Mouse (Mus musculus) midbrain, embryonic 12.5 days (tissue): ENCODE results near the gene Agap1. TPM values are rescaled to one million over a fixed set of nuclear protein-coding genes. Genes with fewer than 3 reads are reported as not detected.

Experiments used
- ATAC-seq: fragments of 200-750 bp; cut with Nextera tagmentation; 2 replicates; pipeline ENCODE4 v1.8.0; 2017; ENCODE audit warnings: low read depth, moderate TSS enrichment, moderate library complexity; ENCODE audit not compliant: low FRiP score
- H3K27ac ChIP-seq: fragments of 300-500 bp; sonication (generic); replicated peaks from 2 replicates; pipeline ENCODE4 v1.5.1; 2016; ENCODE audit warnings: mild to moderate bottlenecking
- H3K27me3 ChIP-seq: fragments of 300-500 bp; sonication (generic); 2 replicates; pipeline ENCODE4 v1.6.1; 2016; ENCODE audit warnings: mild to moderate bottlenecking
- H3K36me3 ChIP-seq: fragments of 300-500 bp; sonication (generic); 2 replicates; pipeline ENCODE4 v1.6.1; 2016
- H3K4me1 ChIP-seq: fragments of 300-500 bp; sonication (generic); 2 replicates; pipeline ENCODE4 v1.6.1; 2016
- H3K4me2 ChIP-seq: fragments of 300-500 bp; sonication (generic); replicated peaks from 2 replicates; pipeline ENCODE4 v1.6.1; 2016; ENCODE audit warnings: mild to moderate bottlenecking, moderate library complexity
- H3K4me3 ChIP-seq: fragments of 300-500 bp; sonication (generic); 2 replicates; pipeline ENCODE4 v1.5.1; 2016; ENCODE audit warnings: mild to moderate bottlenecking
- H3K9ac ChIP-seq: fragments of 300-500 bp; sonication (generic); replicated peaks from 2 replicates; pipeline ENCODE4 v1.6.1; 2016; ENCODE audit warnings: mild to moderate bottlenecking, moderate library complexity
- H3K9me3 ChIP-seq: fragments of 300-500 bp; sonication (generic); 2 replicates; pipeline ENCODE4 v1.6.1; 2016; ENCODE audit warnings: mild to moderate bottlenecking
- WGBS: fragments of 180-500 bp; shearing (Covaris S2); methylation state at CpG from one replicate; pipeline ENCODE4 v1.1.7; 2016; 5-methylcytosine and 5-hydroxymethylcytosine counted together
- polyA plus RNA-seq: library from polyadenylated mRNA; unstranded; fragments of >200 nt; fragmentation: Nextera tagmentation; extraction: Ambion mirVana; gene quantifications from 2 replicates; pipeline ENCODE4 v1.2.1, GENCODE M21; 2016

Agap1 gene
- polyA plus RNA-seq, 1 experiment from 2014 or later = 61.9 TPM

DNA sequence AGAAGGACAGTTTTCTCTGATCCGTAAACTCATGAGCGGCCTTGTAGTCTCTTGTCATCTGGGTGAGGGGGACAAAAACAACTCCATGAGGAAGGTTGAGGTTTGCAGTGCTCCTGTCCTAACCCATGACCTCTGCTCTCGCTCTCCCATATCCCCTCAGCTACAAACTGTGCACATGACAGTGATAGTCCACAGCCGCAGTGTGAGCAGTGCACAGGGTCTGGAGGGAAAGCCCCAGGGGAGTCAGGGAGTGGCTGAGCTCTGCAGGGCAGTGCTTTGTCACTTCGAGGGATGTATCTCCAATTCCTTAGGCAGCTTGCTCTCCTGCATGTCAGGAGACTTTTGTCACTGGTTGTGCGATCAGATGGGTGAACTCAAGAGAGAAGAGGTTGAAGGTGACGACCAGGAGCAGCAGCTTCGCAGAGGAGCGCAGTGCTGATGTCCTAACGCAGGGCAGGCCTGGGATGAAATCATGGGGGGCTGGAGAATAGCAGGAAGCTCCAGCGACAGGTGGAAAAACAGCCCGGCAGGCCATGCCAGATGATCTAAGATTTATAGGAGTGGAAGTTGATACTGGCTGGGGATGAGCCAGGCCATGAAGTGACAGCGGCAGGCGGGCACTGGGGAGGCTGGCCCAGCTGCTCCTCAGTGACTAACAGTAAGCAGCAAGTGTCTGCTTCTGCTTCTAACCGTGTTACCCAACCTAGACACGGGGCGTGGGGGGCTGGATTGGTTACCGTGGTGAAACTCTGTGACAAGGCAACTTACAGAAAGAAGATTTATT, 83.7 kb downstream of the Agap1 start:
- no peak for ATAC-seq
- H3K4me1 ChIP-seq = peaks cover 55% of the 10 kb centered on the region

DNA sequence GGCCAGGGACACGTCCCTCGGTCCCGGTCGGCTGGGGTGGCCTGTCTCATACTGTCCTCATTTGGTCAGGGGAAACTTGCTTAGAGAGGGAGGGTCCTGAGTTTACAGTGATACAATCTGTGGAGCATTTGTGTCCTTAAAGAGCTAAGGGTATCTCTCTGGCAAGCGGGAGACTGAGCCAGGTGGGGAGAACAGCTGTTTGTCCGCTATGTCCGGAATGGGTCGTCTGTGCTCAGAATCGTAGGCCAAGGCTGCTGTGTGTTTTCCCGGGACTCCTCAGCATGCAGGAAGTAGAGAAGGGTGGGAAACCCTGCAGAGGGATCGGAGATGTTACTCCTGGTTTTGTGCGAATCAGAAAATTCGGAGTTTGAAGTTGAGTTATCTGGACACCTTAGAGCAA, 84.5 kb downstream of the Agap1 start:
- H3K9me3 ChIP-seq = no peaks in the 10 kb centered on the region
- no peaks in the 10 kb centered on the region for H3K36me3 ChIP-seq
- no peak overlapping the region for H3K27ac ChIP-seq
- no peaks in the 10 kb centered on the region for H3K27me3 ChIP-seq
- ATAC-seq = no peak
- no peak overlapping the region for H3K9ac ChIP-seq
- peaks cover 54% of the 10 kb centered on the region for H3K4me1 ChIP-seq
- H3K4me2 ChIP-seq = no peak overlapping the region
- WGBS = 89% methylated on average over 13 of the region's 13 CpGs
- no peak overlapping the region for H3K4me3 ChIP-seq

More for the DNA sequence above, 83.7 kb downstream of the Agap1 start:
- Histone ChIP-seq H3K4me3 (no peak overlapping the region), H3K9me3 (no peaks in the 10 kb centered on the region), H3K36me3 (no peaks in the 10 kb centered on the region), H3K9ac (no peak overlapping the region), H3K4me2 (no peak overlapping the region), H3K27me3 (no peaks in the 10 kb centered on the region), H3K27ac (no peak overlapping the region)
- WGBS = 83% methylated on average over 18 of the region's 18 CpGs

DNA sequence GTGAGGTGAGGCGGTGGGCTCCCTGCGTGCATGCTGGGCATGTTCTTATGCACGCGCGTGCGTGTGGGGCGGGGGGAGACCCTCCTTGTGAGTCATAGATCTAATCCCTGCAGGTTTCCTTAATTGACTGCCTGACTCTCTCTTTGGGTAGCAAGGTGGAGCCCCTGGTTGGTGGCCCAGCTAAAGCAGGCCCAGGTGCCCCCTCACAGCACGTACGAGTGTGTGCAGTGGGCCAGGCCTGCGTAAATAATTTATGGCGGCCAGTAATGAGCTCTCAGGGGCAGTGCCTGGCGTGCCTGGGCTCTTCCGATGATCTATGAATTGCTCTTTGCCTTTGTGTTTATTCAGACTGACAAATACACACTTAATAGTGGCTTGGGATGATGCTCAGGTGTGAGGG, 86.5 kb downstream of the Agap1 start:
- Histone ChIP-seq H3K9ac (no peak overlapping the region), H3K9me3 (no peaks in the 10 kb centered on the region), H3K36me3 (no peaks in the 10 kb centered on the region), H3K4me3 (no peak overlapping the region), H3K27ac (peak overlapping the region; percentile 71), H3K4me1 (peaks cover 46% of the 10 kb centered on the region), H3K27me3 (no peaks in the 10 kb centered on the region), H3K4me2 (no peak overlapping the region)
- ATAC-seq = peak; percentile 88
- WGBS = 60% methylated on average over 13 of the region's 13 CpGs

DNA sequence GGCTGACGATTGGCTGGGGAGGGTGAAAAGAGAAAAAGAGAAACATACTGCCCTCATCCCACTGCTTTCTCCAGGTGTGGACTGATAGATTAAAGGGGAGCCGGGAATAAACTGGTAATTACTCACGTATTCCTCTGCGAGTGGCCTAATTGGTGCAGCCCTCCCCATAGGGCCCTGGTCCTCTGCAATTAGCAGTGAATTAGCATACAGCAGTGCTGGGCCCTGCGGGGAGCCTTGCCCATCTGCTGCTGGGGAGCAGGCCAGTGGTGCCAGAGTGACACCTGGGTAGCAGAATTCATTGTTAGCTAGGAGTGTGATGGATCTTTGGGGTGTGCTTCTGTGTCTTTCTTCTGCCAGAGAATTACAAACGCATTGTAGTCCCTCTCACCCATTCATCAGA, 87.9 kb downstream of the Agap1 start:
- H3K4me3 ChIP-seq = no peak overlapping the region
- no peaks in the 10 kb centered on the region for H3K36me3 ChIP-seq
- H3K27me3 ChIP-seq = no peaks in the 10 kb centered on the region
- peak overlapping the region; percentile 71 for H3K27ac ChIP-seq
- H3K4me1 ChIP-seq = peaks cover 55% of the 10 kb centered on the region
- no peak overlapping the region for H3K9ac ChIP-seq
- H3K9me3 ChIP-seq = no peaks in the 10 kb centered on the region
- peak; percentile 76 for ATAC-seq
- H3K4me2 ChIP-seq = no peak overlapping the region
- WGBS = 44% methylated on average over 6 of the region's 6 CpGs

DNA sequence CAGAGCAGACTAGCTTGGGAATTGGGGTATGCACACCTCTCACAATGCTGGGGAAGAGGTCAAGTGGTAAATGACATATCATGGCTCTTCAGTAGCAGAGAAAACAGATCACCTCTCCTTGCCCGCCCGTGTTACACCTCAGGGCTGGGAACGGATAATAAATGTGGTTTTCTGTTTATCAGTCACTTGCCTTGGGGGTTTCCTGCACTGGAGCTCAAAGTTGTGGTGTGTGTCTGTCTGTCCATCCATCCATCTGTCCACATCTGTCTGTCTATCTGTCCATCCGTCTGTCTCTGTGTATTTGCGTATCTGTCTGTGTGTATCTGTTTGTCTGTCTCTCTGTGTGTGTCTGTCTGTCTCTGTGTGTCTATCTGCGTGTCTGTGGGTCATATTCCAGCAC, 88.7 kb downstream of the Agap1 start:
- Histone ChIP-seq H3K4me1 (peaks cover 61% of the 10 kb centered on the region), H3K9me3 (no peaks in the 10 kb centered on the region), H3K27me3 (no peaks in the 10 kb centered on the region), H3K27ac (peak overlapping the region; percentile 71; the same call in 1 of the 2 replicates), H3K36me3 (no peaks in the 10 kb centered on the region), H3K9ac (no peak overlapping the region), H3K4me2 (no peak overlapping the region), H3K4me3 (no peak overlapping the region)
- ATAC-seq = no peak
- 96% methylated on average over 6 of the region's 6 CpGs for WGBS

DNA sequence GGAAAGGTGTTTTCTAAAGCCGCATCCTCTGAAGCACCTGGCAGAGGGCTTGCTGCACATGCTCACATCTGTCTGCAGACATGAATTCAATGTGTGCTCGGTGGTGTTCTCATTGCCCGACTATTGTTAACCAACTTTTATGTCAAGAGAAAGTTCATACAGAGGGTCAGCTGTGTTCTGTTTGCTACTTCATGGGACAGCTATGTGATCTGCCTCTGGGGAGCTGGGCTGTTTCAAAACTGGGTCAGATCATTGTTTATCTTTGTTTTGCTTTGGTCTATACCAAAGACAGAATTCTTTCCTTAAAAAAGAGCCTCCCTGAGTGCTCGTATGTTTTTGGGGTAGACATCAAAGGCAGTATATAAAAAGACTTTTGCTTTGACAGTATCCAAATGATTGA, 89.5 kb downstream of the Agap1 start:
- 86% methylated on average over 4 of the region's 4 CpGs for WGBS
- Histone ChIP-seq H3K4me2 (no peak overlapping the region), H3K9me3 (no peaks in the 10 kb centered on the region), H3K36me3 (no peaks in the 10 kb centered on the region), H3K4me1 (peaks cover 68% of the 10 kb centered on the region), H3K27ac (no peak overlapping the region), H3K27me3 (no peaks in the 10 kb centered on the region), H3K4me3 (no peak overlapping the region), H3K9ac (no peak overlapping the region)
- no peak for ATAC-seq

DNA sequence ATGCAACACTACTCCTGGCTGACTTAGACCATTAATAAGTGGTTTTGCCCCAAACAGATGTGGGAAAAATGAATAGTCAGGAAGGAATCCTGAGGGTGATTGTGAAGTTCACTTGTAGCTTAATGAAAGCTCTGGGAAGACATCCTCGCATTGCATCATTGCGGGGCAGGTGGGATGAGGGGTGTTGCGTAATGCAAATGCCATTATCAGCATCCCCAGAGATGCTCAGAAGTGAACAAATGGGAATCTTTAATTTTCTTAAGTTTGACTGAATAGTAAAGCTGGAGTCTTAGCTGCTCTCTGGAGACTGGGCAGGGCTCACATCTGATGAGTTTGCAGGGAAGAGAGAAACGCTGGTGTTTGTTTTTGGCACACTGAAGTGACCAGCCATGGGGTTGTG, 90.5 kb downstream of the Agap1 start:
- Histone ChIP-seq H3K9ac (no peak overlapping the region), H3K4me3 (no peak overlapping the region), H3K36me3 (no peaks in the 10 kb centered on the region), H3K27ac (no peak overlapping the region), H3K9me3 (no peaks in the 10 kb centered on the region), H3K27me3 (no peaks in the 10 kb centered on the region), H3K4me2 (no peak overlapping the region), H3K4me1 (peaks cover 74% of the 10 kb centered on the region)
- no peak for ATAC-seq
- WGBS = 79% methylated on average over 4 of the region's 4 CpGs

DNA sequence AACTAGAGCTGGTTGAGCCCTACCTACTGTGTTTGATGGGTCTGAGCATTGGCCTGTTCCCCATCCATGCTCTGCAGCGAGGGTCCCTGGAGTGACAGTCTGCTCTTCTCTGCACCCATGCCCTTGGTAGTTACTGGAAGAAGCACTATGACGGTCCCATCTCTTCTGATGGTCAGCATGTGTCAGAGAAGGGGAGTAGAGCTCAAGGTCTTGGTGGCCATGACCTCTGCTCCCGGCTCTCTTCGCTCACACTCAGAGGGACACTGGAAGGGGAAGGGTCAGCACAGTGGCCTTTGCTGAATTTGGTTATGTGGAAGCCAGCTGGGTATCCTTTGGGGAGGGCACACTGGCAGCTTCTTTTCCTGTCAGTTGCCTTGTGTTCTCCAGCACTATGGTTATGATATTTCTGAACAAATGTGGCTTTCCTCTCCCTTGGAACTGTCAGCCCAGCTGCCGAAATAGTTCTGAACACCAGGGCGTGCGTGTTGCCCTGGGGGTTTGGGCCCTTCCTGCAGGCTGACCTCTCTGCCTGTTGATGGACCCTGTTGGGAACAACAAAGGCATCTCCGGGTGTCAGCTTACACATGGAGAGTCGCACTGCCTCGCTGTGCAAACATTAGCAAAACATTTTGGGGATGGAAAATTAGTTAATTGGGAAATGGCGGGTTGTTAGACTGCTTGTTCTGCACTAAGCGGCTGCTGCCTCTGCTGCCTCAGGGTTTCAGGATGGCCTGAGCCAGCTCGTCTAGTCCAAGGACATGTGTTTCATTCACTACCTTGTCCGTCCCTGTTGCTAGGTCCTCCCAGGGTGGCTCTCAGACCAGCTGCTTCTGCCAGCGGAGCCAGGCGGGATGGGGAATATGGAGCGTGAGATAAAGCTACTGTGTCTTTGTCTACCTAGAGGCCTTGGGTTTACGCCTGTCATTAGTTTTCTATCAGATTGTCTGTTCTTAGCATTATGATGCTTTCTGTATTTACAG, 93.2 kb downstream of the Agap1 start:
- Histone ChIP-seq H3K27ac (peak overlapping the region; percentile 93), H3K27me3 (no peaks in the 10 kb centered on the region), H3K4me3 (no peak overlapping the region), H3K4me2 (no peak overlapping the region), H3K9ac (no peak overlapping the region), H3K4me1 (peaks cover 65% of the 10 kb centered on the region), H3K9me3 (no peaks in the 10 kb centered on the region), H3K36me3 (no peaks in the 10 kb centered on the region)
- no peak for ATAC-seq
- 47% methylated on average over 18 of the region's 18 CpGs for WGBS

DNA sequence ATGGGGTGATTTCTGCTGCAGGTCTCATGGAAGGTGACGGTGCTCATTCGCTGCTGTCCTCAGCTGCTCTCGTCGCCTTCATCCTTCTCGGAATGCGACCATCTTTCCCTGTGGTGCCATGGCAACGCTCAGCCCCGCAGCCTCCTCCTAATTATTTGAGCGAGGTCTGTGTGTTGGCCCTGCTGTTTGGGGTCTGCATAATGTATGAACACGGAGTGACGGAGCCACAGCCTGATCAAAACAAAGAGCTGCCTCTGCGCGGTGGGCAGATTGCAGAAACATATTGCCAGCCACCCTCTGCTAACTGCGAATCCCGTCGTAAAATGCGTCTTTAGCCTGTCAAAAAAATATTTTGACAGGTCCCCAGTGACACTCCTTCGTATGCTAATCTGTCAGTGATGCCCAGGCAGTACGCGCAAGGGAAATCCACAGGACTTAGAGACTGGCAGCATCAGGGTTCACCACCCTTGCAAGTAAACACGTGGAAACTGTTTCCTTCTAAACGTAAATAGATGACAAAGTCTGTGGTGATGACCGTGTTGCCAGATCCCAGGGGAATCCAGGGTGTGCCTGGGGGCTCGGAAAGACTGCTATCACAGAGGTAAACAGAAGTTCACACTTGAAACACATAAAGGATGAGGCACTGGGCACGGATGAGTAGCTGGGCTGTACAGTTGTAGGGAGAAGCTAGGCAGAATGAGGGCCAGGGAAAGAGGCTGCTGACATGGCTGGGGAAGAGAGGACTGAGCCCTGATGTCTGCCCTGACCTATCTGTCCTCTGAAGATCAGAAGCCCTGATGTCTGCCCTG, 95.7 kb downstream of the Agap1 start:
- Histone ChIP-seq H3K9me3 (no peaks in the 10 kb centered on the region), H3K9ac (peak overlapping the region; percentile 41), H3K27ac (peak overlapping the region; percentile 93), H3K4me3 (peak overlapping the region; percentile 18; the same call in 1 of the 2 replicates), H3K27me3 (no peaks in the 10 kb centered on the region), H3K36me3 (no peaks in the 10 kb centered on the region), H3K4me2 (peak overlapping the region; percentile 50), H3K4me1 (peaks cover 54% of the 10 kb centered on the region)
- WGBS = 14% methylated on average over 25 of the region's 25 CpGs
- ATAC-seq = peak; percentile 93

DNA sequence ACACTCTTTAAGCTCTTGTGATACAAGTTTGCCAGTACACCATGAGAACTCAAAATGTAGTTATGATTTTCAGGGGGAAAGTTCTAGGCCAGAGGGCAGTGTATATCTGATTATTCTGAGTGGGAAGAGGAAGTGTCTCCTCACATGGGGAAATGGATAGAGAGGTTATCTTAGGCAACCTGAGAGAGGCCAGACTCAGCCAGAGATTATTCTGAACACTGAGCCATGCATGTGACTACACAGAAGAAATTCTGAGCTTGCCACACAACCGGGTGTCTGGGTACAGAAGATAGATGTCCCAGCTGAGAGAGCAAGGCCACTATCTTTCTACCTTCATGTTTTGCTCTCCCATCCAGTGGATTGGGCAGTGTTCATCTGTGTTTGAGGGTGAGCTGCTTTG, 97.9 kb downstream of the Agap1 start:
- Histone ChIP-seq H3K4me2 (no peak overlapping the region), H3K27me3 (no peaks in the 10 kb centered on the region), H3K4me1 (peaks cover 54% of the 10 kb centered on the region), H3K36me3 (no peaks in the 10 kb centered on the region), H3K9ac (no peak overlapping the region), H3K4me3 (no peak overlapping the region), H3K9me3 (no peaks in the 10 kb centered on the region), H3K27ac (no peak overlapping the region)
- no peak for ATAC-seq
- WGBS = 89% methylated on average over 1 of the region's 1 CpGs

DNA sequence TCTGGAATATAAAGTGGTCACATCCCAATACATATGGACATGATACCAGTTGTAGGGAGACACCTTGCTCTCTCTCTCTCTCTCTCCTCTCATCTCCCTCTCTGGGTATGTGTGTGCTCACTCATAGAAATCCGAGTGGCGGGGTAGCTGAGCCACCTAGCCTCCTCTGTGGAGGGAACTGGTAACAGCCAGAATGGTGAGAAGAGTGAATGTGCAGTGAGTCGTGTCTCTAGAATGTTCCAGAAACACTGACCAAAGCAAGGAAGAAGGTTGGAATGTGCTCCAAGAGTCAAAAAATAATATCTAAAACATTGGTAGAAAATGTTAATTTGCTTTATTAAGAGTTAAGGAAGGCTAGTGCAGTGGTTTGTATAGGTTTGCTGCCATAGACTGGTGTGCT, 99.2 kb downstream of the Agap1 start:
- no peaks in the 10 kb centered on the region for H3K9me3 ChIP-seq
- no peak overlapping the region for H3K27ac ChIP-seq
- 87% methylated on average over 3 of the region's 3 CpGs for WGBS
- ATAC-seq = no peak
- no peak overlapping the region for H3K9ac ChIP-seq
- no peak overlapping the region for H3K4me3 ChIP-seq
- H3K36me3 ChIP-seq = no peaks in the 10 kb centered on the region
- no peak overlapping the region for H3K4me2 ChIP-seq
- no peaks in the 10 kb centered on the region for H3K27me3 ChIP-seq
- peaks cover 48% of the 10 kb centered on the region for H3K4me1 ChIP-seq
